Mouse (Mus musculus) megakaryocyte progenitor cell, adult 5-6 weeks (primary cell): Measurements from ENCODE around the gene Dhx58. TPM values are rescaled to one million over a fixed set of nuclear protein-coding genes. Genes with fewer than 3 reads are reported as not detected.

ENCODE experiments used
- ATAC-seq: replicated peaks from 2 replicates; pipeline ENCODE4 v1.8.0; 2016; ENCODE audit warnings: mild to moderate bottlenecking, moderate TSS enrichment, inconsistent platforms; ENCODE audit not compliant: poor library complexity
- total RNA-seq, 2 experiments: library from RNA; stranded (forward) in 1 of 2; stranded (reverse) in 1 of 2; fragments of 157-497, 149-512 nt in 1 of 2; fragments of 200-1000 nt in 1 of 2; gene quantifications; 2 replicates each; pipeline versions ENCODE4 v1.2.3 to v1.2.4; 2015 to 2017

Dhx58 gene
- total RNA-seq, 2 experiments from 2014 or later, result 11.1 to 11.5 TPM

GRCm38 (mm10) chr11:100648405-100648804, 55.7 kb downstream of the Dhx58 start:
- no peak for ATAC-seq

- ATAC-seq, result peak; percentile 94
These were observed 57.8 kb downstream of the Dhx58 start for GRCm38 (mm10) chr11:100646265-100646664.

Other genes with a start within 250 kb of the Dhx58 start
- 9.8 and 14.0 TPM in 2 replicates for gene Klhl11, start 231.5 kb downstream of the Dhx58 start, total RNA-seq (2015)
- gene Klhl11, start 231.5 kb downstream of the Dhx58 start, total RNA-seq (2017), result 17.2 and 24.1 TPM in 2 replicates
- 80.4 and 81.7 TPM in 2 replicates for gene Acly, start 176.3 kb downstream of the Dhx58 start, total RNA-seq (2015)
- 89.1 and 101 TPM in 2 replicates for gene Acly, start 176.3 kb downstream of the Dhx58 start, total RNA-seq (2017)
- gene Ttc25, start 158.7 kb downstream of the Dhx58 start, total RNA-seq (2015), result 0.05 TPM in 1 of 2 replicates, not detected in the other
- gene Ttc25, start 158.7 kb downstream of the Dhx58 start, total RNA-seq (2017), result 0.04 and 0.30 TPM in 2 replicates
- 6.9 and 8.2 TPM in 2 replicates for gene Cnp, start 129.4 kb downstream of the Dhx58 start, total RNA-seq (2015)
- gene Cnp, start 129.4 kb downstream of the Dhx58 start, total RNA-seq (2017), result 16.2 and 21.7 TPM in 2 replicates
- gene Nkiras2, start 85.0 kb downstream of the Dhx58 start, total RNA-seq (2015), result 17.0 and 22.2 TPM in 2 replicates
- 9.9 and 16.6 TPM in 2 replicates for gene Nkiras2, start 85.0 kb downstream of the Dhx58 start, total RNA-seq (2017)
- 81.2 and 93.3 TPM in 2 replicates for gene Dnajc7, start 84.1 kb downstream of the Dhx58 start, total RNA-seq (2015)
- gene Dnajc7, start 84.1 kb downstream of the Dhx58 start, total RNA-seq (2017), result 102 and 136 TPM in 2 replicates
- not detected in 2 replicates for gene Zfp385c, start 11.8 kb downstream of the Dhx58 start, total RNA-seq (2015)
- not detected in 2 replicates for gene Zfp385c, start 11.8 kb downstream of the Dhx58 start, total RNA-seq (2017)
- 31.7 and 40.1 TPM in 2 replicates for gene Kat2a, start 8.2 kb upstream of the Dhx58 start, total RNA-seq (2015)
- gene Kat2a, start 8.2 kb upstream of the Dhx58 start, total RNA-seq (2017), result 28.9 and 30.4 TPM in 2 replicates
- gene Hspb9, start 9.6 kb upstream of the Dhx58 start, total RNA-seq (2015), result not detected in 2 replicates
- gene Hspb9, start 9.6 kb upstream of the Dhx58 start, total RNA-seq (2017), result 0.37 and 0.47 TPM in 2 replicates
- 129 and 135 TPM in 2 replicates for gene Rab5c, start 33.9 kb upstream of the Dhx58 start, total RNA-seq (2015)
- gene Rab5c, start 33.9 kb upstream of the Dhx58 start, total RNA-seq (2017), result 101 and 105 TPM in 2 replicates
- 0.24 TPM in 1 of 2 replicates, not detected in the other for gene Kcnh4, start 55.7 kb upstream of the Dhx58 start, total RNA-seq (2015)
- gene Kcnh4, start 55.7 kb upstream of the Dhx58 start, total RNA-seq (2017), result not detected in 2 replicates
- not detected in 2 replicates for gene Hcrt, start 58.7 kb upstream of the Dhx58 start, total RNA-seq (2015)
- not detected in 2 replicates for gene Hcrt, start 58.7 kb upstream of the Dhx58 start, total RNA-seq (2017)
- 1.8 and 3.1 TPM in 2 replicates for gene Ghdc, start 66.7 kb upstream of the Dhx58 start, total RNA-seq (2015)
- 1.4 and 1.6 TPM in 2 replicates for gene Ghdc, start 66.7 kb upstream of the Dhx58 start, total RNA-seq (2017)
- 31.1 and 32.2 TPM in 2 replicates for gene Stat5b, start 146.5 kb upstream of the Dhx58 start, total RNA-seq (2015)
- gene Stat5b, start 146.5 kb upstream of the Dhx58 start, total RNA-seq (2017), result 29.4 and 37.2 TPM in 2 replicates
- gene Stat5a, start 155.1 kb upstream of the Dhx58 start, total RNA-seq (2015), result 25.3 and 31.0 TPM in 2 replicates
- gene Stat5a, start 155.1 kb upstream of the Dhx58 start, total RNA-seq (2017), result 31.5 and 32.4 TPM in 2 replicates
- 38.3 and 38.6 TPM in 2 replicates for gene Stat3, start 235.3 kb upstream of the Dhx58 start, total RNA-seq (2015)
- gene Stat3, start 235.3 kb upstream of the Dhx58 start, total RNA-seq (2017), result 78.6 and 85.3 TPM in 2 replicates